Mouse (Mus musculus): ENCODE results near the gene Fnbp1.

- TF ChIP-seq CTCF (IDR thresholded peaks at IDR 0.05; ENCODE audit: extremely low read depth, insufficient read depth, low read length): no peak
- no peak for TF ChIP-seq POLR2A (IDR thresholded peaks at IDR 0.05; ENCODE audit: extremely low read depth, insufficient read depth, low read length)
Observed at GRCm38 (mm10) chr2:31041386-31041785, 100.4 kb downstream of the Fnbp1 start.

Data from cortical plate, adult 2 months (tissue).